Mouse (Mus musculus): ENCODE measurements around the gene Zcchc17.

Gene Zcchc17

DNA sequence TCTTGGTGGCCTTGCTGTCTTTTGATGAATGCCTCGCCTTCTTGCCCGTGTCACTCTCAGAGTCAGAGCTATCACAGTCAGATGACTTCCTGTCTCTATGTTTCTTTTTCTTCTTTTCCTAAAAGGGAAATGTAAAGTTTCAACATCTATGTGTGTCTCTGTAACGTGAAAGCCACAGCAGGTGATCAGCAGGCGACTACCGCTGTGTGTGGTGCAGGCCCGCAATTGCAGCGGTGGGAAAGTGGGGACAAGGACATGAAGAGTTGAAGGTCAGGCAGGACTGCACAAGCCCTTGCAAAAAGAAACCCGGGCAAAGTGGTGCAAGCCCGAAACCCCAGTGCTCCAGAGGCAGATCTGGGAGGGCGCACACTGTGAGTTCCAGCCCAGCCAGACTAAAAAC lies 43.1 kb downstream of the Zcchc17 start:
- DNase-seq (ENCODE audit: low spot score) = no peak

DNA sequence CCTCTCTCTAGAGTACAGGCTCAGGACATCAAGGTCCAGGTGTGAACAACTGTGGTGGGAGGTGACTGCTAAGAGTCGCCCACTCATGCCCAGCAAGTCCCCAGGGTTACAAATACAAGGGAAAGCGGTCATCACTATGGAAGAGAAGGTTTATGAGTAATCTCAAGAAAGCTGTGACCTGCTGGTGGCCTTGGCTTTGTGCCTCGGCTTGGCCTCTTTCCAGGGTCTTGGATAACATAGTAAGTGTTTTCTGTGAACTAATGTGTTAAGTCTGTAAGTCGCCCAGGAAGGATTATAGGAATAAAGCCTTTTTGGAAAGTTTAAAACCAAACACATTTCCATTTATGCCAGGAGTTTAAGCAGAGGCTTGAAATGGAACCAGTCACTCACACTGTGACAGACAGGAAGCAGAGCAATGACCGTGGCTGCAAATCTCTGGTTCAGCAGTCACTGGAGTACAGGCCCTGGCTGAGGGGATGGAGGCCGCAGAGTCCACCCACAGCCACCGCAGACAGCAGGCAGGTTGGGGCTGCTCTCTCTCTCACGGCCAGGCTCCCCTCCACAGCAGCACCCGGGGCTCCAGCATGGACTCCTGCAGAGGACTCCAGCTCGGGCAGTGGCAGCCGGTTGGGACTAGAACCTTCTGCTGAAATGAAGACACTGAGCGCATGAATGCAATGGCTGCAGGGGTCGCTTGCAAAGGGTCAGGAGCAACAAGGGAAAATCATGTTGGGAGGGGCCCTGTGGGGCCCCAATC lies 43.8 kb downstream of the Zcchc17 start:
- no peak for DNase-seq (ENCODE audit: low spot score)

DNA sequence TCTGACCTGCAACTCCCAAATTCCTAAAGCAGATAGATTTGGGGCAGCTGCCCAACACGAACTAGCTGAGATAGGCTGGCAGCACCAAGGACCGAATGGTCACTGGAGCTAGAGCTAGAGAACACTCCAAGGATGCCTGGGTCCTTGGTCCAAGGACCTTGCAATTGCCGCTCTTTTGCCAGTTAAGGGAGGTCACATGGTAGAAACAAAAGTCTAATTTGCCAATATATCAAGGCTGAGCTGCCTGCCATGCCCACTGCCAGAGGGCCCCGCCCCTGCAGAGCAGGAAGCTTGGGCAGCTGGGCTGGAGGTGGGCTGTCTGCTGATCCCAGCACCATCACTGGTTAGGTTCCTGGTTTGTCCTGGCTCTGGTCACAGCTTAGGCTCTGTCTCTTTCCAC lies 46.2 kb downstream of the Zcchc17 start:
- no peak for DNase-seq (ENCODE audit: low spot score)

- no peak for DNase-seq (ENCODE audit: low spot score)
Observed at GRCm38 (mm10) chr4:130312526-130312925, 47.2 kb downstream of the Zcchc17 start.

GRCm38 (mm10) chr4:130309254-130309653 lies 50.5 kb downstream of the Zcchc17 start:
- no peak for DNase-seq (ENCODE audit: low spot score)

DNA sequence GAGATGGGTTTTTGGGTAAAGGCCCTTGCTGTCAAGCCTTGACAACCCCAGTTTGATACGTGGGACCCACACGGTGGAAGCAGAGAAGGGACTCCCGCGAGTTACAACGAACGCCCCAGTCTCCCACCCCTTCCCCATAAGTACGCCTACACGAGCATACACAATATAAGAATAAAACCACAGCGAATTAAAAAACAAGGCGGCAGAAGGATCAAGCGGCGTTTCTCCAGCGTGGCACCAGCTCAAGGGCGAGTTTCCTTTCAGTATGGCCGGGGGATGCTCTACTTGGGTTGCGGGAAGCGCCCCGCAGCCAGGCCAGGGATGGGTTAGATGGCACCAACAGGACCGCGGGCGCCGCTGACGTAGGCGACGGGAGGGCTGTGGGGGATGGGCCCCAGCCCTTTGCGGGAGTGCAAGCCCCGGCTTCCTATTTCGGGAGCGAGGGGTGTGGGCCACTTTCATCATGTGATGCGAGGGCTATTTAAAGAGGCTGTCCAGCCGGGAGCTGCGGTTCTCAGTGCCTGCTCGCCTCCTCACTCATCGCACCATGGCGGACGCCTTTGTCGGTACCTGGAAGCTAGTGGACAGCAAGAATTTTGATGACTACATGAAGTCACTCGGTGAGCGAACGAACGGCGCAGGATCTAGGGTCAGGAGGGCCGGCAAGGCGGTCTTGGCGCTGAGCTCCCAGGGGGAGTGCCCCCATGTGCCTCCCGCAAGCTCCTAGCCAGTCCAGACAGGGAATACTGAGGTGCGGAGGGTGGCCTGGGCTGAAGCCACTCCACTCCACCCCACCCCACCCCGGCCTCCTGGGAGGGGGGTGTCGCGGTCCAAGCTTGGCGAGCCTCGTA lies 51.3 kb downstream of the Zcchc17 start, which contains the start of the genes Fabp3 and Gm10570:
TSS of gene Fabp3 (plus strand) at position 365 of the 851 bp plus-strand sequence.
TSS of gene Gm10570 (minus strand) at position 444 of the 851 bp plus-strand sequence.
- DNase-seq (ENCODE audit: low spot score) = peak; percentile 20

DNA sequence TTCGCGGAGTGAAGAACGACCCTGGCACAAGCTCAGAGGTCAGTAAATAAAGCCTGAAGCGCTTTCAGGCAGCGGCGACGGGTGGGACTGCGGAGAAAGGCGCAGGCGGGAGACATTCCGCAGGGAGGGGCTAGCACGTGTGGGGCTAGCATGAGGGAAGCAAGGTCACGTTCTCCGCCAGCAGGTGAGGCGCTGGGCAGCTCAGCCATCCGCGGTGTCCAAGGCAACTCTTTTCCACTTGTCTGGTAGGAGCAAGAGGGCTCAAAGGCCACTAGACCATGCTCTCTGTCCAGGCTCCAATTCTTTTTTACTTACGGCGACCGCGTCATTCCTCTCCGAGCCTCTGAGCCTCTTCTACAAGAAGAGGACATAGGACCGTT lies 51.9 kb downstream of the Zcchc17 start:
- peak; percentile 16 for DNase-seq (ENCODE audit: low spot score)

- no peak for DNase-seq (ENCODE audit: low spot score)
Observed at GRCm38 (mm10) chr4:130306796-130307630, 52.7 kb downstream of the Zcchc17 start.

- no peak for DNase-seq (ENCODE audit: low spot score)
Observed at GRCm38 (mm10) chr4:130304746-130305145, 55.0 kb downstream of the Zcchc17 start.

DNA sequence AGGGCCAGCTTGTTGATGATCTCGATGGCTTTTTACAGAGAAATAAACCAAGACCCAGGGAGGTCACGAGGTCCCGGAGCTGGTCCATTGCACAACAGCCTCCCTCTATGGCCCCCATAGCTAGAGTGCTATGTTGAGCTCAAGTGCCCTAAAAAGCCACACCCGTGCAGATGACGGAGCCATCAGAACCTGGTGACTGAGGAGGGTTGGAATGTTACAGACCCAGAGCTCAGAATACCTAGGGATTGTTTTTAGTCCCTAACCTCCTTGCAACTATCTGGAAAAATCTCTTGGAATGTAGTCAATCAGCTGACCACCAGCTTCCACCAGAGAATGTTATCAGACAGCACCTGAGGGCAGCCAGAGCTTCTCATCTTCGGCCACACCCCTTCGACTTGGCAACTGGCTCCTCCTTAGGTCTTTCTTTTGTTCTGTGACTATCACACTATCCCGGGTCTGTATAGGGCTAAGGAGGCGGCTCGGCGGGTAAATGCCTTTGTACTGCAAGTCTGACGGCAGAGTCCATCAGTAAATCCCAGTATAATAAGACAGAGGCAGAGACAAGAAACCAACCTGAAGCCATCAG lies 57.4 kb downstream of the Zcchc17 start:
- no peak for DNase-seq (ENCODE audit: low spot score)

DNA sequence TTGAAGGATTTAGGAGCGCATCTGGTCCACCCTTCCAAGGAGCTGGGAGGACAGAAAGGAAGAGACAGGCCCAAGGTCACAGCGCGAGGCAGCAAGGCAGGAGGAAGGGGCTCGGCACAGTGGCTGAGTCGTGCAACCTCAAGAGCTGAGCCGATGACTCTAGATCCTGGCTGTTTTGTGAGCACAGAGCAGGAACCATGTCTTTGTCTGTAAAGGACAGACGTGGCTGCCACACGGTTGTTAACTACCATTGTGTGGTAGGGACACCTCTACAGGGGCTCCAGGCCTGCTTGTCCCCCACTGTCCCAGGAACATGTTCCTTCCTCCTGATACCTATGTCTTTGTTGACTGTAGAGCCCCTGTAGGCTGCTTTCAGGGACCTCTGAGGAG lies 60.1 kb downstream of the Zcchc17 start:
- no peak for DNase-seq (ENCODE audit: low spot score)

GRCm38 (mm10) chr4:130298877-130299628 lies 60.7 kb downstream of the Zcchc17 start:
- no peak for DNase-seq (ENCODE audit: low spot score)

DNA sequence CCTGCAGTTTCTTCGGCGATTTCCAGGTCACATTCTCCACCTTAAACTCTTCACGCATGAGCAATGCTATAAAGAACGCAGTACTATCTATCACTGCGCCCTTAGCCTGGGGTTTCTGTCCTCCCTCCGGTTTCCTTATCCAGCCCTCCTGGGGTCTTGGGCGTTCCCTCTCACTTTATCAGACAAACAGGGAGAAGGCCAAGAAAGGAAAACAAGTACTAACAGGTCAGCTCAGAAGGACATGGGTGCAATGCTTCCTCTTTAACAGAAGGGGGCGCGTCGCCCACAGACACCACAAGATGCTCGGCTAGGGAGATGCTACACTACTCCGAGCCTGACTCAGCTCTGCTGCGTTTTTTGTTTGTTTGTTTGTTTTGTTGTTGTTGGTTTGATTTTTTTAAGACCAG lies 62.6 kb downstream of the Zcchc17 start:
- DNase-seq (ENCODE audit: low spot score) = no peak

- no peak for DNase-seq (ENCODE audit: low spot score)
Observed at GRCm38 (mm10) chr4:130296243-130296965, 63.3 kb downstream of the Zcchc17 start.

DNA sequence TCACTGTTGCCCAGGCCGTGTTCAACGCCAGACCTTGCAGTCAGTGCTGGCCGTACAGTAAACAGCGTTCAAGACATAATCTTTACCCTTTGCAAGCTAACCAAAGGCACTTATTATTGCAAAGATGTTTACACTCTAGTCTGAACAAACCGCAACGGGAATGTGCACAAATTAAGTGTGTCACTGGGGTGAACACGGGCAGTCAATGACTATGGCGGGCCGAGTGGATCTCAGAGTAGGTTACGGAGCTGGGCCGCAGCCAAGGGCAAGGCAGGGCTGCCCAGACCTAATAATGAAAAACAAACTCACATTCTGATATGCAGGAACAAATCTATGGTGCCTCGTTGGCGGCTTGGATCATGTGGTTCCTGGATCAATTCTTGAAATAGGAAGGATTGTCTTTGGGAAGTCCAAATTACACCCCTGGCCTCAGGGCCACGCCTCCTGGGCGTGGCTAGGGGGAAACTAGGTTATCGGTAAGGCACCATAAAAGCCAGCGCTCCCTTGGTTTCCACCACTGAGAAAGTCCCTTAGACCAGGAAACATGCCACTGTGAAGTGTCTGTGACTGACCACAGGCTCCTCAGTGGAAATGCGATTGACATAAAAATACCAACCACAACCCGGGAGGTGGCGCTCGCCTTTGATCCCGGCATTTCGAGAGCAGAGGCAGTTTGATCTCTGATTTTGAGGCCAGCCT lies 64.5 kb downstream of the Zcchc17 start:
- peak; percentile 12 for DNase-seq (ENCODE audit: low spot score)

DNA sequence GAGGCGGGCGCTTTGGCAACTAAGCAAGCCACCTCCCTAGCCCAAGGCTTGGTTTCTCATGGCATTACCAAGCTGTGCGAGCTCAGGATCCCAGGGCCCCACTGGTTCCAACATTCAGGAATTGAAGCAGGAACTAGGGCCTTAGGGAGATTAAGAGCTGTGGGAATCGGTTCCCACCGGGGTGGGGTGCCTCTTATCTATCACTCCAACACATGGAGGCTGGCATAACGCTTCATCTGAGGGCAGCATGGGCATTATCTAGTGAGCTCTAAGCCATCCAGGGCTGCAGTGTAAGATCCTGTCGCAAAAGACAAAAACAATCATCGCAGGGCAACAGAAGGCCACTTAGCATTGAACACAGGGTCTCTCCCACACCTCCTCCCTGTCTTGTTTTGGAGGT lies 65.2 kb downstream of the Zcchc17 start:
- DNase-seq (ENCODE audit: low spot score) = no peak

GRCm38 (mm10) chr4:130292271-130292670 lies 67.5 kb downstream of the Zcchc17 start:
- DNase-seq (ENCODE audit: low spot score) = peak; percentile 87

DNA sequence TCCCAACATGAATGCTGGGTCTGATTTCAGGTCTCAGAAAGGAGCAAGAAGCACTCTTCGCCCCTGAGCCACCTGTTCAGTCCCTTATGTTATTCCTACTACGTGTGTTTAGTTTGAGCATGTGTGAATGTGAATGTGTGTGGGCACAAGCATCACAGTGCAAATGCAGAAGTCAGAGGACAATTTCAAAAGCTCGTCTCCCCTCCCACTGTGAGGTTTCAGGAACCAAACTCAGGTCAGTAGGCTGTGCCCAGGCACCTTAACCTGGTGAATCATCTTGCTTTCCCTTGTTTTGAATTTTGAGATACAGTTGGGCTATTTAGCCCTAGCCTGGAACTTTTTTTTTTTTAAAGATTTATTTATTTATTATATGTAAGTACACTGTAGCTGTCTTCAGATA lies 69.9 kb downstream of the Zcchc17 start:
- DNase-seq (ENCODE audit: low spot score) = no peak

DNA sequence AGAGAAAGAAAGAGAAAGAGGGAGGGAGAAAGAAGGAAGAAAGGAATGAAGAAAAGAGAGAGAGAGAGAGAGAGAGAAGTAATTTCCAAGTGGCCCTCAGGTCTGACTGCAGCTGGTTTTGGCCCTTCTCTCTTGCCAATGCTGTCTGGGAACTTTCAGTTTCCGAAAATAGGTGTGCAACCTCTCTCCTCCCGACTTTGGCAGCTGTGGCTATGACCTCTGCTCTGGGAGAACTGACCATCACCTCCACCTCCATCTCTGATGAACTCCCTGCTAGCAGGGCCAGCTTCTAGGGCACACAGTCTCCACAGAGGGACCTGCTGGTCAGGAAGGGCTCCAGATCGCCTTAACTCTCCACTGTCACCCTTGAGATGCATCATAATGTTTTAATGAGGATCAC lies 73.2 kb downstream of the Zcchc17 start:
- no peak for DNase-seq (ENCODE audit: low spot score)

DNA sequence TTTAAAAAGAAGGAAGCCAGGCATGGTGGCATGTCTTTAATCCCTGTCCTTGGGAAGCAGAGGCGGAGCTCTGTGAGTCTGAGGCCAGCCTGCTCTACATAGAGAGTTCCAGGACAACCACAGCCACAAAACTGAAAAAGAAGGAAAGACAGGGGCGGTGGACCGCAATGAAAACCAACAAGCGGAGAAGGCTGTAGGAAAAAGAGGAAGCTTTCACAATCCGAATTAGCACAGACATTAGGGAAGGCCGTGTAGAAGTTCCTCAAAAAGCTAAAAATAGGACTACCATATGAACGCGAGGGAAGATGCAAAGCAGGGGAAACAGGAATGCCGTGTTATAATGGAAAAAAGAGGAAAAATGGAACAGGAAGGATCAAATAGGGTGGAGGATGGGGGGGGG lies 75.9 kb downstream of the Zcchc17 start:
- no peak for DNase-seq (ENCODE audit: low spot score)
